Mouse (Mus musculus) right cerebral cortex, postnatal 10 days (tissue): ENCODE results near the gene Cfap54.

Experiments used
- DNase-seq, 2 experiments: peaks; one replicate each; pipeline ENCODE4 v3.0.0; 2021; ENCODE audit warnings: low spot score in 2 of 2

The Cfap54 gene

DNA sequence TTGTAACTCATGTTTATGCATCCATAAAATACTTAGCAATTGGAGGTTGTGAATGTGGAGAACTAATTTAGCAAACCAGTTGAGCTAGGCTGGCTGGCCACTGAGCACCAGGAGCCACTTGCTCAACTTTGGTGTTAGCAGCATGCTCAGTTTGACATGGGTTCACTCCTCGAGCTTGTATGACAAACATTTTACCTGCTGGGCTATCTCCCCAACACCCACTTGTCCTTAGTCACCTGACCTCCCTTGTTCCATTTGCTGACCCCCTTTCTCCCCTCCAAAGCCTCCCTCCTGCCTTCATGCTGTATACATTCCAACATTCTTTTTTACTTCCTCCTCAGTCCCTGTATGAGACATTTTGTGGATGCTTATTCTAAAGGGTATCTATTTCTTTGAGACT lies 139.8 kb downstream of the Cfap54 start:
- DNase-seq, result no peak

DNA sequence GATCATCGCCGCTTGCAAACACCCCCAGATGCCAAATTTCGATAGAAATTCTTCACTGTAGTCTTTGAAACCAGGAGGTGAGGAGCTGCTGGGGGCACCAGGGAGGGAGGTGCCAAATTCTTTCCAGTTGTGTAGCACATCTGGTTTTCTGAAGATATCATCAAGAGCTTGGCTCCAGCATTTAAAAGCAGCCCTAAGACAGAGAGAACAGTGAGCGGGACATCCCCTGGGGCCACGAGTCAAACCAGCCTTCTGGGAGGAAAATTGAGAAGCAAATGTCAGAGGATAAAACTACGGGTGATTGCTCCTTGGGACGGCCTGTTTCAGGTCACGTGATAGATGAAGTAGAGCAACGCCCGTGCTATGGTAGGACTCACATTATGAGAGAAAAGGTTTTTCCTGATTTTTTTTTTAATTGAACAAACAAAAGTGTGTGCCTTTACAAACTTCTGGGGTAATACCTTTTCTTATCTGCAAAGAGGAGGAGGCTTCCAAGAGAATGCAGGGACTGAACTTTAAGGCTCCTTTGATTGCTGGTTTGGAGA lies 143.6 kb downstream of the Cfap54 start:
- no peak for DNase-seq

DNA sequence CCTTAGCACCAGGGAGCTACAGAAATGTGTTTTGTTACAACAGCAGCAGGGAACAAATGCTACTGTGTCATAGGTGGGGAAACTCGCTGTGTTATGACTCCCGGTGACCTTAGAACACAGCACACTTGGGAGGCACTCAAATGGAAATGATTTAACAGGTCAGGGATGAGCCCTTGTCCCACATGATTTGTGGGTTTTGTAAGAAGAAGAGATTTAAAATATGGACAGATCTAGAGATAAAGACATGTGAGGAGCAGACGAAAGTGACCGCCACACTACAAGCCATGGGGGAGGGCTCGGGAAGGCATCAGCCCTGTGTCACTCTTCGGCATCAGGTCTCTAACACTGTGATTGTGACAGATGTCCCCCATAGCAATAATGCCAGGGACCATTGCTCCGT lies 144.3 kb downstream of the Cfap54 start:
- no peak for DNase-seq

DNA sequence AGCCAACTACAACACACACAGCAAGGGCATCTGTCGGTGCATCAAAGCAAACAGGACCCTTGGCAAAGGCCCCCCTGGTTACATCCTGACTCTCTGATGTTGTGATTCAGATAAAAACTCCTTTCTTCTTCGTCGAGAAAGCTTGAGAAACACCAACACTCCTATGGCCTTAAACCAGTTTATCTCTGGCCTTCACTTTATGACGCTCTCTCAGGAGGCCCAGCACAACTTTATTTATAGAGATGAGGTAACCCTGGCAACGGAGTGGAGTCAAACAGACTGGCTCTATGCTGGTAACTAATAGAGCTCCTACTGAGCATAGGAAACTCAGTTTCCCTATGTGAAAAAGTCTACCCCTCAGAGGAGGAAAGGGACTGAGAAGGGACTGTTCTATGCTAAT lies 146.9 kb downstream of the Cfap54 start:
- no peak for DNase-seq

DNA sequence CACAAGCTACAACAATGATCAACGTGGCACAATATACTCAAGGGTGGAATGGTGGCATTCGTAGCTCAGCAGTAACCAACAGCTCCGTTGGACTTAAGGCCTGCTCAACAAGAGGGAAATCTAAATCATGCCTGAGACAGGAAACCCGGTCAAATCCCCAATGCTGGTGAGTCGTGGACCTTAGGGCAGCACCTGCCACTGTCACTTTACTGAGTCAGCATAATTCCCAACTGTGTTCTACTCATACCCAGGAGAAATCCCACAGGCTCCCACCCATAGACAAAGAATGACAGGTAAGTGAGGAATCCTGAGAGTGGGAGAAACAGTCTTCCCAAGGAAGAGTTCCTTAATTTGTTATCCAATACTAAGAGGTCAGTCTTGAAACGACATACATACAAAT lies 147.8 kb downstream of the Cfap54 start:
- DNase-seq, result no peak

DNA sequence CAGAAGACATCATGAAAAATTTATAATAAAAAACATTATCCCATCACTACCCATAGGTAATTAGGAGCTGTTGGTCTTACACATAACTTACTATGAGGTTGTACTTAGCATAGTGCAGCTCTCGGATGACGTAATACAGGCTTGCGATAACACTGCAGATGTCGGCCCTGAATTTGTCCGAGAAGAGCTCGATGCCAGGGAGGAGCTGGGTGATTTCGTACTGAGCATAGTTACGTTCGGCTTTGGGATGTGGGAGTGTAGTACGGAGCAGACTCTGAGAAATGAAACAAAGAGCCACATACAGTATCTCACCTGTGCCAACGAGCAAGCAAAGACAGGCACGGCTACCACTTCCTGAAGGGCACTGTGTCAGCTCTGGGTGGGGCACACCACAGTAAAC lies 149.0 kb downstream of the Cfap54 start:
- DNase-seq, result peak in 1 of 2 experiments; percentile 35

DNA sequence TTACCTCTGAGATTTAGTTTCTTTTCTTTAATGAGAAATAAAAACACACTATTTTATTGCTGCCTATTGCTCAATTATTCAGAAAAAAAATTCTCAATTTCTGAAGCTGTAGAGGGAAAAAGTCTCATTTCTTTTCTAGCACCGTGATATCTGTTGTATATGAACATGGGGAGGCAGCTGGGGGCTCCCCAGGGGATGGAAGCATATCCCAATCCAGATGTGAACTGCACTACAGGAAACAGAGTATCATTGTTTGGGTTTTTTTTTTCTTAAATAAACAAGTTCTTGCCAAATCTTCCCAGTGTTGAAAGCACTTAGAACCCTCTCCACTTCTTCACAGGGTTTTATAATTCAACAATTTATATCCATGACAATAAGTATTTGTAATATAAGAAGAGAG lies 151.4 kb downstream of the Cfap54 start:
- DNase-seq, result no peak

DNA sequence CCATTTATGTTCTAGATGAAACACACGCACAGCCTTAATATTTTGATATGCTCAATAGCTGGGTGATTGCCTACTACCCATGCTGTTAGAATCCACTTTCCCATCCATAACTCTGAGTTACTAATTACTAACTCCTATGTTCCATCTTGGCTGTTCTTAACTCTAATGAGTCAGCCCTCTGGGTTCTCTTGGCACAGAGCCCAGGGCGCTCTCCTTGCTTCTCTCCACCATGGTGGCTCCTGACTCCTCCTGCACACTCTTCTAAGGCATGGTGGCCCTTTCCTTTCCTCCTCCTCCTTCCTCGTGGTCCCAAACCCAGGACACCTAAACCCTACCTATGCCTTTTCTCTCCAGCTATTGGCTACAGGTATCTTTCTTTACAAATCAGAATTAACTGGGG lies 153.2 kb downstream of the Cfap54 start:
- peak in 1 of 2 experiments; percentile 29 for DNase-seq

DNA sequence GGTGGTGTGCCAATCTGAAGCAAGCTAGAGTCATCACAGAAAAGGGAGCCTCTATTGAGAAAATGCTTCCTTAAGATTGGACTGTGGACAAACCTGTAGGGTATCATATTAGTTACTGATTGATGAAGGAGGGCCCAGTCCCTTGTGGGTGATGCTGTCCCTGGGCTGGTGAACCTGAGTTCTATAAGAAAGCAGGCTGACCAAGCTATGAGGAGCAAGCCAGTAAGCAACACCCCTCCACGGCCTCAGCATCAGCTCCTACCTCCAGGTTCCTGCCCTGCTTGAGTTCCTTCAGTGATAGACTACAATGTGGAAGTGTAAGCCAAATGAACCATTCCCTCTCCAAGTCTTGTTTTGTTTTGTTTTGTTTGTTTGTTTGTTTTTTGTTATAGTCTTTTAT lies 162.9 kb downstream of the Cfap54 start:
- DNase-seq, result no peak

DNA sequence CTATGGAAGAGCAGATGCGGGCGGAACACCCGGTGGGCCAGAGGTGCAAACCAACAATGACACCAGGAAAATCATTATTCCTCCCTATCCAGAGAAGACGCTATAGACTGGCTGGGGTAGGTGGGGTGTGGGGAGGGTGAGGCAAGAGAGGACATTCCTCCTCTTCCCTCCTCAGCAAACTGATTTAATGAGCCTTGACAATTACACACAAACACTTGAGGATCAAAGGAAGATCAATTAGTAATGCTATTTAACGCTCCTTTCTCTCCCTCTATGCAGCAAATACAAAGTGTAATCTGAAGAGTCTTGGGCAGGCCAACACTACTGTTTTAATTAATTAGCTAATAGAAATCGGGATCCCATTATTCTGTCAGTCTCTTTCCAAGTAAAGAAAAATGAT lies 174.2 kb downstream of the Cfap54 start:
- DNase-seq, result no peak

DNA sequence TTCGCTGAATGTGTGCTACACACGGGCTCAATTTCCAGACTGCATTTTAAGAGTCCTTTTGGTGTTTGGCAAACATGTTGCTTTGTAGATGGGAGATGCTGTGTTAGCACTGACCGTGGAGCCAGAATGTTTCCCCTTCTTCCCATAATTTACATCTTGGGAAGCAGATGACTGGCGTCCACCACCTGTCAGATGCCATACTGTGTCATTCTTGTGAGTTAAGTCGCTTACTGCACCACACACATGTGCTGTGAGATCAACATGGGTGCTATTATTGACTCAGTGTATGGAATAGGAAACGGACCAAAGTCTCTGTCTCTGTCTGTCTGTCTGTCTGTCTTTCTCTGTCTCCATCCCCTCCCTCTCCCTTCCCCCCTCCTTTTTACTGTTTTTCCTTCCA lies 193.0 kb downstream of the Cfap54 start:
- no peak for DNase-seq

DNA sequence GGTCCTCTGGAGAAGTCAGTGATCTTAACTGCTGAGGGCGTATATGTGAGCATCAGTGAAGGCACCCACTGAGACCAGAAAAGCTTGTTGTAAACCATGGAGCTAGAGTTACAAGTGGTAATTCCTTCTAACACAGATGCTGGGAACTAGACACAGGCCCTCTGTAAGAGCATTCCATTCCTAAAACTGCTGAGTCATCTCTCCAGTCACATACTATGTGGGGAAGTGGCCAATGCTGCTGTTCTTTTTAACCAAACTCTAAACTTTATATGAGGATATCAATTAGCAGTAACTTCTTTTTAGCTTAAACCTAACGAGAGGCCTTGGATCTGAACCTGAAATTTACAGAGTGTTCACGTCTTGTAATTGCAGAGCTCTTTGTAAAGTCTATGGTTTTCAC lies 203.4 kb downstream of the Cfap54 start:
- DNase-seq, result no peak

DNA sequence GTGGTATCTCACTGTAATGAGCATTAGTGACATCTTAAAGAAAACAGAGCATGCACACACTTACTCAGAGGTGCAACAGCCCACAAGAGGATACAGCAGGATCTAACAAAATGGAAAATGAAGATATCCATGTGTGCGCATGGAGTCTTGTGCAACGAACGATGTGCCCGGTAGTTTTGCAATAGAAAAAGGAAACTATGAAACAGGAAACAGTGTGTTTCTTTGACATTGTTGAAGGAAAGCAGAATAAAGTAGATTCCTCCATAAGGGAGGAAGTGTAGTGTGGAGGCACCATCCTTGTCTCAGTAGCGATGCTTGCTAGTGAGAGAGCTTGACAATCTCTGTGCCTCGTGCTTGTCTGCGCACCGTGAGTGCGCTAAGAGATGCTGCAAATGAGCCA lies 240.4 kb downstream of the Cfap54 start:
- no peak for DNase-seq

DNA sequence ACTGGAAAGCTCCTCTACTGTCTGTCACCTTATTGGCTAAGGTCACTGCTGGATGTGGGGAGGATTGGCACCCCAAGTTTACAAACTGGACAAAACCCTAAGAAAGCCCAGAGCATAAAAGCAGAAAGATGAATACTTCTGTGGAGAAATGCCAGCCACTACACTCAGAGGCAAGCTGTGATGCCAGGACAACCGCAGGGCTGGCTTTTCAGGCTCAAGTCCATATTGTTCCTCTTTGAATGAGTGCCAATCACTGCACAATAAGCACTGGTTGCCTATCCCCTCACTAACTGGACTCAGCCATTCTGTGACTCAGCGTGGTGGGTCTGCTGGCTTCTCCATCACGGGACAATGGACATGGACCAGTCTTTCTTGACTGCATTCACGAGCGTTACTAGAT lies 243.8 kb downstream of the Cfap54 start:
- peak; percentile 28 to 43 for DNase-seq

DNA sequence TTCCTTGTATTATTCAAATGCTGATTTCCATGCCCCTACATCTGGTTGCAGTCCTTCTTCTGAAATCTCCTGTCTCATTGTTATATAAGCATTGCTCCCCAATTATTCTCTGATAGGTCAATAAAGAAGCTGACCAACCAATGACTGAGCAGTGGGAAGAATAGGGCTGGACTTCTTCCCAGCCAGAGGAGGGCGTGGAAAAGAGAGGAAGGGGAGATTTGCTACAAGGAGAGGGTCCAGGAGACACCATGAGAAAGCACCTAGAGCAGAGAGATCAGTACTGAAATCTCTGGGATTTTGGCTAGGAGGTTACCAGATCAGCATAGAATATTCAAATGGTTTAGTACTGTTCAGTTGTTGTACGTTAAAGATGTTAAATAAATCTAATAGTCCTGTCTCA lies 244.4 kb downstream of the Cfap54 start:
- DNase-seq, result no peak

DNA sequence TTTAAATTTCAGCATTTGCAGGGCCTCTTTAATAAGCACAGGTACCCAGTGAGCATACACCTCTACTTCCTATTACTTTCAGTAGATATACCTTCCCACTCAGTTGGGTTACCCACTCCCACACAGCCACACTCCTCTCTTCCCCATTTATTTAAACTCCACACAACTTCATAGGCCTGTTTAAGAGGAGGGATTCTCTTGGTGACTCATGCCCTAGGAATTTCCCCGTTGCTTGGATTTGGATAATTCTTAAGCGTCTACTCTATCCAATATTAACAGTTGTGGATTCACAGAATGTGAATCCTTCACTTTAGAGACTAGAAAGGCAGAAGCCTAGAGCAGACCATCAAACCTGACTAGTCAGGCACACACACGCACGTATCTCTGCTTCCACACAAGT lies 259.9 kb downstream of the Cfap54 start:
- no peak for DNase-seq

DNA sequence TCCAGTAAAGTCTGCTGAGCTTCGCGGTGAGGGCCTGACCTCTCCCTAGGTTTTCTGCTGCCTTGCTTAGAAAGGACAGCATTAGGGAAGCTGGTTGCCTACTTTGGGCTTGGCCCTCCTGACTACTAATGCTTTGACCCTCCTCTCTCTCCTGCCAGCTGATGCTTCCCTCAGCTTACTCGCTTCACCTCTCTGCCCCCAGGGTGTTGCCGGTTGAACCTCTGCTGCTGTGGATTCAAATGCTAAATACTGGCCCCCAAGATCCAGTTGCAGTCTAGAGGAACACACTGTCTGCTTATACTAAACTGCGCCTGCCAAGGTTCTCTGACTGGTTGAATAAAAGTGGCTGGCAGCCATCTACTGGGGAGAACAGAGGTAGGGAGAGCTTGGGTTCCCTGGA lies 263.2 kb downstream of the Cfap54 start:
- peak; percentile 32 to 33 for DNase-seq

DNA sequence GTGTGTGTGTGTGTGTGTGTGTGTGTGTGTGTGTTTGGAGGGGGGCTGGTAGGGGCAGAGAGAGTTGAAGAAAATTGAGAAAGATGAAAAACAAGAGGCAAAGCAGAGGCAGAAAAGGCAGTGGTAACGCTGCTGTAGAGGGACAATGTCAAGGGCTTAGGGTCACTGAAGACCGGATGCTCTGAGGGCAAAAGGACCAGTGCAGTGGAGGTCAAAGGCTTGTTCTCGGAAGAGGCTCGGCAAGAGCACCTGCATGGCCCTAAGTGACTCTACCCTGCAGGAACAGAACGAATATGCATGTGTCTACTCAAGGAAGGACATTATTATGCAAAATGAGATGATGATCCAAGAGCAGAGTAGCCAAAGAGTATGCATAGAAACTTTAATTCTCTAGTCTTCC lies 264.5 kb downstream of the Cfap54 start:
- DNase-seq, result no peak

DNA sequence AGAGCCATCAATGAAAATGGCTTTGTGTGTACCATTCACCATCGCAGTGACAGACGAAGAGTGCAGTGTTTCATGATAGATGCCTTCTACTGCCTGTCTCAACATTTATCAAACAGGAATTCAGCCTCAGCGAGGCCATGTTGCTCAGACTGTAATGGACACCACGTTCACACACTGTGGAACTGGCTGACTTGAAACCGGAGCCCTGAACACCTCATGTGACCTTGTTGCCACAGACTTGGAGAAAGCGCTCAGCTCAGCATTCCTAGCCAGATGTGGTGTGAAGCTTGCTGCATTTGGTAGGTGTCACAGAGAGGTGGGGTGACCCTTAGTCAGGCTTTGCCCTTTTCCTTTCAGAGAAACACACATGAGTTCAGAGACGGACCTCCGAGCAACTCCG lies 270.5 kb downstream of the Cfap54 start:
- DNase-seq, result no peak

DNA sequence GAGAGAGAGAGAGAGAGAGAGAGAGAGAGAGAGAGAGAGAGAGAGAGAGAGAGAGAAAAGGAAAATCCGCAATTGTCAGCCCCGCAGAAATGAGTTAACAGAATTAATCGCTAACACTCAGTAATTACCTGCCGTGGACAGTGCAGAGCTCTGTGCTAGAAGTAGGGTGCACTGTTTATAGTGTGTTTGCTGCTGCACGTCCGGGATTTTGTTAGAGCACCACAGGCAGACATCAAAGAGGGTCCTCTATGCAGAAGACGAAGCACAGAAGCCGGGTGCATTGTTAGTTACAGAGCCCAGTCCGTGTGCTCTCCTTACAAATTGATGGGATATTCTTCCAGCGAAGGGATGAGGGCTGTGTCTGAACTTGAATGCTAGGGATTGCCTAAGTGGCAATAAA lies 289.5 kb downstream of the Cfap54 start:
- no peak for DNase-seq

DNA sequence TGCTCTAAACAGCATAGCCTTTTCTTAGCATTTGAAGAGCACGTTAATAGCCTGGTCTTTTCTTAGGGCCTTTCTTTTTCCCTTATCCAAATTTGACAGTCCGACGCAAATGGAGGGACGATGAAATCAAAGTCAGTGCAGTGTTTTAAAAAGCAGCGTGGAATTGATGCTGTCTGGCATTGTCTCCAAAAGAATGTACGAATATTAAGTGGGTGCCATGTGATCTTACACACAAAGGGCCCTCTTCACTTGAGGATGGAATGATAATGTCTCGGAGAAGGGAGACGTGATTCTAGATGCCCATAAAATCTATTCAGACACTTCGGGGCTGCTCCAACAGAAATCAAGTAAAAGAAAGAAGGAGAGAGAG lies 289.9 kb downstream of the Cfap54 start:
- DNase-seq, result no peak

DNA sequence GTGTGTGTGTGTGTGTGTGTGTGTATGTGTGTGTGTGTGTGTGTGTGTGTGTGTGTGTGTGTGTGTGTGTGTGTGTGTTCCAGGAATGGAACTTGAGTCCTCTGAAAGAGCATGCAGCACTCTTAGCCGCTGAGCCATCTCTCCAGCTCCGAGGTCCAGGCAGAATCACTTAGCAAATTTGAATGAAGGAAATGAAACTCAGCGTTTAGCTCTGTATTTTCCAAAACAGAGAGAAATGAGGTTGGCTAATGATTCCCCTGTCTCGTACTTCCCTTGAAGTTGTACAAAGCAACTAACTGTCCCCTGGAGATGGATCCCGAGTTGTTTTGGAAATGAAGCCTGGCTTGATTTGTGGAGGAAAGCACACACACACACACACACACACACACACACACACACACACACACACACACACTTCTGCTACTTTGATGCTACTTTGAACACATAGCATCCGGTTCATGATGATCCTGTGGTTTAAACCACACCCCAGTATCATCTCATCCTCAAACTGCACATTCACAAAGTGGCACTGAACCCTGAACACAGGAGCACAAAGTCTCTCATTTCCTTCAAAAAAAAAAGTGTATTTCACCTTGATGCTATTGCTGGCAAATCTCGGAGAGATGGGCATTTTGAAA lies 290.4 kb downstream of the Cfap54 start:
- DNase-seq, result no peak

DNA sequence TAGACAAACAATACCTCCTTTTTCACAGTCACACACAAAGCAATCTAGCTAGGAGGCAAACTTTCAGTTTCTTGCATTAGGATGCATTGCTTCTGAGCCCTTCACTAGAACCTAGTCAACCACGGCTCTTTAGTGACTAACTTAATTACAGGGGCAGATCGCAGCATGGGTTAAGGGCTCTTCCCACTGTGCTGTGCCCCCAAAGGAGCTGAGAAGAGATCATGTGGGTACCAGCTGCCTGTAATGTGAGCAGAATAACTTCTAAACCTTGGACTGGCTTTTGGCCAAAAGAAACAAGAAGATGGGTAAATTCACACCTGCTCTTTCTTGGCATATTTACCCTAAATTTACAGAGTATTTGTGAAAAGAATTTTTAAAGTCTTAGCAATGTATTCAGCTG lies 291.2 kb downstream of the Cfap54 start:
- no peak for DNase-seq

DNA sequence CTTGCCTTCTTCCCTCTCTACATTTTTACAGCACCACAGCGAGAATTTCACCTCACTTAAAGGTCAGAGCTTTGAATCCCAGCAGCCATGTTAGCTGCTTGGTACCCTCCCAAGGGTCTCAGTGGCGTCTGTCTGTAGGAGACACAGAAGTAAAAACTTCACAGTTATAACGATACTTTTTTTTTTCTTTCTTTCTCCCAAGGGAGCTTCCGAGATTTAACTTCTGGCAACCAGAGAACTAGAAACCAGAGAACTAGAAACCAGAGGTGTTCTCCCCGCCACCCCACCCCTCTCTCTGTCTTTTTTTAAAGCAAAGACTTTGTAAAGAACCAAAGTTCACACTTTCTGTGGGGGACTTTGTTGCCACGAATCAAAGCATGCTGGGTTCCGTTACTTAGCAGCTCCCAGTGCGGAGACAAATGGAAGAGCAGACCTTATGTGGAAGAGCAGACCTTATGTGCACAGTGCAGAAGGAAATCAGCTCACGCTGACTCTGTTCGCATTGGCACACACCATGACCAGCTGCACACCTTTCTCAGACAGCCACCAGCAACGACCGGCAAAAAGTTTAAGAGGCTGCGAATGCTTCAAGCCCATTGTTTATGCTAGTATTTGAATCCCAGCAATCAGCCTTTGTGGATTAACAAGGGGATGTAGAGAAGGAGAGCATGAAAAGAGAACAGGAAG lies 292.9 kb downstream of the Cfap54 start:
- DNase-seq, result no peak
